Mouse (Mus musculus): ENCODE measurements at regions not wholly inside any gene's neighbourhood (a gene's known extent, or its start where the extent isn't known, plus 50 kb on each side); places are given as distances from the start of the nearest gene placed in this dataset.

- Histone ChIP-seq H3K4me2 (ENCODE audit: low read depth) (no peak overlapping the region), H3K79me2 (ENCODE audit: control insufficient read depth, insufficient read depth) (no peaks in the 10 kb centered on the region), H3K27me3 (ENCODE audit: control insufficient read depth, insufficient read depth, insufficient read length) (no peaks in the 10 kb centered on the region), H3K4me3 (no peak overlapping the region), H3ac (ENCODE audit: control insufficient read depth, insufficient read length) (no peak overlapping the region), H3K36me3 (ENCODE audit: control insufficient read depth, insufficient read depth) (no peaks in the 10 kb centered on the region)
- TF ChIP-seq CEBPB (IDR thresholded peaks at IDR 0.05; ENCODE audit: insufficient read depth, poor library complexity, severe bottlenecking) (no peak), USF1 (IDR thresholded peaks at IDR 0.05; ENCODE audit: low read depth) (no peak), MAX (IDR thresholded peaks at IDR 0.05; ENCODE audit: low read depth) (no peak), MYOG (IDR thresholded peaks at IDR 0.05; ENCODE audit: control insufficient read depth in 1 of 3, insufficient read depth in 1 of 3, insufficient read length in 2 of 3, low read depth in 2 of 3) (no peak), E2F4 (IDR thresholded peaks at IDR 0.05; ENCODE audit: insufficient read depth) (no peak), POLR2AphosphoS2 (IDR thresholded peaks at IDR 0.05; ENCODE audit: insufficient read length, low read depth) (no peak), POLR2A (IDR thresholded peaks at IDR 0.05; ENCODE audit: insufficient read length, low read depth) (no peak), MYOD1 (IDR thresholded peaks at IDR 0.05; ENCODE audit: control insufficient read depth in 1 of 3, insufficient read length in 2 of 3, low read depth in 2 of 3) (no peak), TCF3 (IDR thresholded peaks at IDR 0.05; ENCODE audit: insufficient read length, low read depth) (no peak), TCF12 (IDR thresholded peaks at IDR 0.05; ENCODE audit: insufficient read depth, poor library complexity, severe bottlenecking) (no peak), SRF (IDR thresholded peaks at IDR 0.05; ENCODE audit: control insufficient read depth, insufficient read length, low read depth) (no peak), REST (IDR thresholded peaks at IDR 0.05; ENCODE audit: insufficient read depth, insufficient read length) (no peak)
These were observed 313.7 kb downstream of the Pdcd6ip start for GRCm38 (mm10) chr9:113394320-113394719.

- no peaks in the 10 kb centered on the region for H3K27me3 ChIP-seq (ENCODE audit: control insufficient read depth, insufficient read depth, insufficient read length)
- no peaks in the 10 kb centered on the region for H3K79me2 ChIP-seq (ENCODE audit: control insufficient read depth, insufficient read depth)
- no peaks in the 10 kb centered on the region for H3K36me3 ChIP-seq (ENCODE audit: control insufficient read depth, insufficient read depth)
- no peak overlapping the region for H3K4me3 ChIP-seq
- TF ChIP-seq TCF12 (IDR thresholded peaks at IDR 0.05; ENCODE audit: insufficient read depth, poor library complexity, severe bottlenecking) = no peak
- no peak for TF ChIP-seq CEBPB (IDR thresholded peaks at IDR 0.05; ENCODE audit: insufficient read depth, poor library complexity, severe bottlenecking)
- TF ChIP-seq POLR2A (IDR thresholded peaks at IDR 0.05; ENCODE audit: insufficient read length, low read depth) = no peak
- no peak for TF ChIP-seq E2F4 (IDR thresholded peaks at IDR 0.05; ENCODE audit: insufficient read depth)
- TF ChIP-seq MYOD1 (IDR thresholded peaks at IDR 0.05; ENCODE audit: control insufficient read depth in 1 of 3, insufficient read length in 2 of 3, low read depth in 2 of 3) = no peak
- no peak for TF ChIP-seq USF1 (IDR thresholded peaks at IDR 0.05; ENCODE audit: low read depth)
- TF ChIP-seq MYOG (IDR thresholded peaks at IDR 0.05; ENCODE audit: control insufficient read depth in 1 of 3, insufficient read depth in 1 of 3, insufficient read length in 2 of 3, low read depth in 2 of 3) = no peak
- no peak for TF ChIP-seq REST (IDR thresholded peaks at IDR 0.05; ENCODE audit: insufficient read depth, insufficient read length)
- no peak for TF ChIP-seq SRF (IDR thresholded peaks at IDR 0.05; ENCODE audit: control insufficient read depth, insufficient read length, low read depth)
- no peak for TF ChIP-seq TCF3 (IDR thresholded peaks at IDR 0.05; ENCODE audit: insufficient read length, low read depth)
- no peak for TF ChIP-seq MAX (IDR thresholded peaks at IDR 0.05; ENCODE audit: low read depth)
- no peak for TF ChIP-seq POLR2AphosphoS2 (IDR thresholded peaks at IDR 0.05; ENCODE audit: insufficient read length, low read depth)
- no peak overlapping the region for H3ac ChIP-seq (ENCODE audit: control insufficient read depth, insufficient read length)
- H3K4me2 ChIP-seq (ENCODE audit: low read depth) = no peak overlapping the region
These were observed 320.7 kb downstream of the Pdcd6ip start for GRCm38 (mm10) chr9:113387356-113387755.

- Histone ChIP-seq H3K79me2 (ENCODE audit: control insufficient read depth, insufficient read depth) (no peaks in the 10 kb centered on the region), H3K4me2 (ENCODE audit: low read depth) (no peak overlapping the region), H3K36me3 (ENCODE audit: control insufficient read depth, insufficient read depth) (no peaks in the 10 kb centered on the region), H3K4me3 (no peak overlapping the region), H3K27me3 (ENCODE audit: control insufficient read depth, insufficient read depth, insufficient read length) (no peaks in the 10 kb centered on the region), H3ac (ENCODE audit: control insufficient read depth, insufficient read length) (no peak overlapping the region)
- TF ChIP-seq REST (IDR thresholded peaks at IDR 0.05; ENCODE audit: insufficient read depth, insufficient read length) = no peak
These were observed 326.4 kb downstream of the Pdcd6ip start for GRCm38 (mm10) chr9:113381591-113382110.

- no peaks in the 10 kb centered on the region for H3K27me3 ChIP-seq (ENCODE audit: control insufficient read depth, insufficient read depth, insufficient read length)
- H3K79me2 ChIP-seq (ENCODE audit: control insufficient read depth, insufficient read depth) = no peaks in the 10 kb centered on the region
- H3ac ChIP-seq (ENCODE audit: control insufficient read depth, insufficient read length) = no peak overlapping the region
- no peaks in the 10 kb centered on the region for H3K36me3 ChIP-seq (ENCODE audit: control insufficient read depth, insufficient read depth)
- no peak for TF ChIP-seq E2F4 (IDR thresholded peaks at IDR 0.05; ENCODE audit: insufficient read depth)
- no peak for TF ChIP-seq MYOD1 (IDR thresholded peaks at IDR 0.05; ENCODE audit: control insufficient read depth in 1 of 3, insufficient read length in 2 of 3, low read depth in 2 of 3)
- H3K4me2 ChIP-seq (ENCODE audit: low read depth) = no peak overlapping the region
- no peak overlapping the region for H3K4me3 ChIP-seq
These were observed 327.5 kb downstream of the Pdcd6ip start for GRCm38 (mm10) chr9:113380408-113381129.

GRCm38 (mm10) chr9:113378525-113378924 lies 329.5 kb downstream of the Pdcd6ip start:
- Histone ChIP-seq H3K4me2 (ENCODE audit: low read depth) (no peak overlapping the region), H3ac (ENCODE audit: control insufficient read depth, insufficient read length) (no peak overlapping the region), H3K36me3 (ENCODE audit: control insufficient read depth, insufficient read depth) (no peaks in the 10 kb centered on the region), H3K79me2 (ENCODE audit: control insufficient read depth, insufficient read depth) (no peaks in the 10 kb centered on the region), H3K27me3 (ENCODE audit: control insufficient read depth, insufficient read depth, insufficient read length) (no peaks in the 10 kb centered on the region), H3K4me3 (no peak overlapping the region)
- TF ChIP-seq CEBPB (IDR thresholded peaks at IDR 0.05; ENCODE audit: insufficient read depth, poor library complexity, severe bottlenecking) (no peak), USF1 (IDR thresholded peaks at IDR 0.05; ENCODE audit: low read depth) (peak; percentile 21)

All from myocyte (in vitro differentiated cells).